Mouse (Mus musculus) c-Kit-positive CD71-positive TER-119-negative erythroid progenitor cells, embryonic 14.5 days (primary cell): Measurements from ENCODE around the gene Olfr1066.
"Not testable (repeated sequence)": the region's sequence is repeated elsewhere in the genome, so short reads cannot be mapped to it uniquely, and the experiment has no call there.

ENCODE experiments used
- DNase-seq: peaks from one replicate; pipeline ENCODE4 v3.0.0-alpha.2; 2013; ENCODE audit warnings: low read depth

Gene Olfr1066

DNA sequence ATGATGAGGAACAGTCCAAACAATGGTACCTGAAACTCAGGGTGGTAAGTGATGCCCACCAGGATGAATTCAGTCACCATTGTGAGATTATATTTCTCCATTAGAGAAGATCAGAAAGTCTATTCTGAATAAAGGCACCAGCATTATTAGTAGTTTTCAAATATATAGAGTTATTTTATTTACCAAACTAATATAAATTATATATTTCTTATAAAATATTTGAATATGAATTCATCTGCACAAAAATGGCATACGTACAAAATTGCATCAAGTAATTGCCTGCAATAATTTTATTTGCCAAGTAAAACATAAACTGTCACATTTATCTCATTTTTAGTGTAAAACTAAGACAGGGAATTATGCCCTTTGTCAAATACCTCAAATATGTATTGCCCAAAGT lies at the start of gene Olfr1066:
Gene Olfr1066, minus strand, starts transcription at position 101 of the 400 bp plus-strand sequence.
- DNase-seq, result no peak

- DNase-seq, result no peak
Measured at GRCm38 (mm10) chr2:86487286-86487685, 31.2 kb upstream of the Olfr1066 start, which contains the start of gene Olfr228. TSS of gene Olfr228 (minus strand) at chr2:86487386.

GRCm38 (mm10) chr2:86464442-86465109 lies 8.5 kb upstream of the Olfr1066 start:
- DNase-seq, result no peak

GRCm38 (mm10) chr2:86460434-86460833 lies 4.4 kb upstream of the Olfr1066 start:
- no peak for DNase-seq

- DNase-seq, result not testable (repeated sequence)
Measured at GRCm38 (mm10) chr2:86450491-86450890, 5.6 kb downstream of the Olfr1066 start, which contains the start of gene Olfr1065. TSS of gene Olfr1065 (minus strand) at chr2:86450591.

GRCm38 (mm10) chr2:86442101-86442500 lies 14.0 kb downstream of the Olfr1066 start:
- DNase-seq, result not testable (repeated sequence)

DNA sequence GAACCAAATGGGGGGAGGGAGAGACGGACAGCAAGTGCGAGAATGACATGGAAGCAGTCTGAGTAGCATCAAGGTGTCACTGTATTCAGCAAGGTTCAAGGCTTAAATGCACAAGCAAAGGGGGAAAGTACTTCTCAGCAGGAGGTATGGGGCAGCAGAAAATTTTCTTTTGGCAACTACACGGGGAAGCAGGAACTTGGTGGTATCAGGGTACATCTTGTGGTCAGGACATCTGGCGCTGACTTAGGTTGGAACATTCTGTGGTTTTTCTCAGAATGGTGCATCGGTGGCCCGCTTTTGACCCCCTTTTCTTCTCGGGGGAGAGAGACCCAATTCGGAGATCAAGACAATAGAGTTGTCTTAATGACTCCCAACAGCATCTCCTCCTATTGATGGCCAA lies 27.6 kb downstream of the Olfr1066 start:
- not testable (repeated sequence) for DNase-seq

GRCm38 (mm10) chr2:86426649-86427048 lies 29.4 kb downstream of the Olfr1066 start, which contains the start of gene Olfr1062:
TSS of gene Olfr1062 (minus strand) at chr2:86426749.
- not testable (repeated sequence) for DNase-seq

DNA sequence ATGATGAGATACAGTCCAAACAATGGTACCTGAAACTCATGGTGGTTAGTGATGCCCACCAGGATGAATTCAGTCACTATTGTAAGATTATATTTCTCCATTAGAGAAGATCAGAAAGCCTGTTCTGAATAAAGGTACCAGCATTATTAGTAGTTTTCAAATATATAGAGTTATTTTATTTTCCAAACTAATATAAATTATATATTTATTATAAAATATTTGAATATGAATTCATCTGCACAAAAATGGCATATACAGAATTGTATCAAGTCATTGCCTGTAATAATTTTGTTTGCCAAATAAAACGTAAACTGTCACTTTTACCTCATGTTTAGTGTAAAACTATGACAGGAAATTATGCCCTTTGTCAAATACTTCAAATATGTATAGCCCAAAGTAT lies 42.1 kb downstream of the Olfr1066 start, which contains the start of gene Olfr1061:
Gene Olfr1061, minus strand, starts transcription at position 101 of the 400 bp plus-strand sequence.
- DNase-seq, result no peak
